Mouse (Mus musculus): ENCODE results near the gene Olfr1313. TPM values are rescaled to one million over a fixed set of nuclear protein-coding genes. Genes with fewer than 3 reads are reported as not detected.
"Not testable (repeated sequence)": the region's sequence is repeated elsewhere in the genome, so short reads cannot be mapped to it uniquely, and the experiment has no call there.

Gene Olfr1313
- not detected in 2 replicates for polyA plus RNA-seq (2014; fragmentation: Nextera tagmentation; extraction: Ambion mirVana)

- Histone ChIP-seq H3K9ac (ENCODE audit: low read length) (no peak within 1 kb of the TSS), H3K4me1 (ENCODE audit: control insufficient read depth in 2 of 2, insufficient read depth in 2 of 2, low read length in 2 of 2) (no peaks in the 10 kb centered on the region), H3K4me2 (ENCODE audit: low read length) (no peak within 1 kb of the TSS), H3K27me3 (ENCODE audit: control insufficient read depth, insufficient read depth, low read length) (no peaks in the 10 kb centered on the region), H3K36me3 (ENCODE audit: control insufficient read depth, insufficient read depth, low read length) (no peaks in the 10 kb centered on the region), H3K9me3 (ENCODE audit: control insufficient read depth, low read length) (no peaks in the 10 kb centered on the region), H3K4me3 (ENCODE audit: control insufficient read depth in 1 of 2, insufficient read depth in 1 of 2, low read depth in 1 of 2, low read length in 2 of 2) (no peak within 1 kb of the TSS), H3K27ac (replicated peaks in 1 of 2; ENCODE audit: control insufficient read depth in 1 of 2, insufficient read depth in 1 of 2, low read depth in 2 of 2, low read length in 2 of 2) (no peak within 1 kb of the TSS)
- no peak for ATAC-seq (ENCODE audit: insufficient number of reproducible peaks, insufficient read depth, low FRiP score, low read depth)
These were observed at the start of gene Olfr1313 for GRCm38 (mm10) chr2:112077743-112078142. Gene Olfr1313 (minus strand): TSS chr2:112077843.

- no peaks in the 10 kb centered on the region for H3K4me1 ChIP-seq (ENCODE audit: control insufficient read depth in 2 of 2, insufficient read depth in 2 of 2, low read length in 2 of 2)
- no peak within 1 kb of the TSS for H3K27ac ChIP-seq (replicated peaks in 1 of 2; ENCODE audit: control insufficient read depth in 1 of 2, insufficient read depth in 1 of 2, low read depth in 2 of 2, low read length in 2 of 2)
- 57% methylated on average over 1 of the region's 1 CpGs for WGBS
- no peak within 1 kb of the TSS for H3K9ac ChIP-seq (ENCODE audit: low read length)
- ATAC-seq (ENCODE audit: insufficient number of reproducible peaks, insufficient read depth, low FRiP score, low read depth): no peak
- no peak within 1 kb of the TSS for H3K4me2 ChIP-seq (ENCODE audit: low read length)
- no peak within 1 kb of the TSS for H3K4me3 ChIP-seq (ENCODE audit: control insufficient read depth in 1 of 2, insufficient read depth in 1 of 2, low read depth in 1 of 2, low read length in 2 of 2)
- H3K9me3 ChIP-seq (ENCODE audit: control insufficient read depth, low read length): no peaks in the 10 kb centered on the region
- no peaks in the 10 kb centered on the region for H3K27me3 ChIP-seq (ENCODE audit: control insufficient read depth, insufficient read depth, low read length)
- no peaks in the 10 kb centered on the region for H3K36me3 ChIP-seq (ENCODE audit: control insufficient read depth, insufficient read depth, low read length)
These were observed 37.7 kb upstream of the Olfr1313 start, which contains the start of gene Olfr1315-ps1 for GRCm38 (mm10) chr2:112115340-112115739. Gene Olfr1315-ps1 (minus strand): TSS chr2:112115440.

GRCm38 (mm10) chr2:112096681-112097080 is 19.0 kb upstream of the Olfr1313 start, which contains the start of gene Olfr1314:
Gene Olfr1314 (minus strand): TSS chr2:112096781.
- ATAC-seq (ENCODE audit: insufficient number of reproducible peaks, insufficient read depth, low FRiP score, low read depth): no peak
- Histone ChIP-seq H3K9me3 (ENCODE audit: control insufficient read depth, low read length) (no peaks in the 10 kb centered on the region), H3K9ac (ENCODE audit: low read length) (no peak within 1 kb of the TSS), H3K27ac (replicated peaks in 1 of 2; ENCODE audit: control insufficient read depth in 1 of 2, insufficient read depth in 1 of 2, low read depth in 2 of 2, low read length in 2 of 2) (no peak within 1 kb of the TSS), H3K4me2 (ENCODE audit: low read length) (no peak within 1 kb of the TSS), H3K4me3 (ENCODE audit: control insufficient read depth in 1 of 2, insufficient read depth in 1 of 2, low read depth in 1 of 2, low read length in 2 of 2) (no peak within 1 kb of the TSS), H3K4me1 (ENCODE audit: control insufficient read depth in 2 of 2, insufficient read depth in 2 of 2, low read length in 2 of 2) (no peaks in the 10 kb centered on the region), H3K36me3 (ENCODE audit: control insufficient read depth, insufficient read depth, low read length) (no peaks in the 10 kb centered on the region), H3K27me3 (ENCODE audit: control insufficient read depth, insufficient read depth, low read length) (no peaks in the 10 kb centered on the region)

GRCm38 (mm10) chr2:112050138-112050537 is 27.5 kb downstream of the Olfr1313 start, which contains the start of gene Olfr1312:
Gene Olfr1312 (minus strand): TSS chr2:112050238.
- 24% methylated on average over 1 of the region's 1 CpGs for WGBS
- no peak for ATAC-seq (ENCODE audit: insufficient number of reproducible peaks, insufficient read depth, low FRiP score, low read depth)
- H3K4me3 ChIP-seq (ENCODE audit: control insufficient read depth in 1 of 2, insufficient read depth in 1 of 2, low read depth in 1 of 2, low read length in 2 of 2): no peak within 1 kb of the TSS
- no peaks in the 10 kb centered on the region for H3K27me3 ChIP-seq (ENCODE audit: control insufficient read depth, insufficient read depth, low read length)
- H3K36me3 ChIP-seq (ENCODE audit: control insufficient read depth, insufficient read depth, low read length): no peaks in the 10 kb centered on the region
- no peak within 1 kb of the TSS for H3K4me2 ChIP-seq (ENCODE audit: low read length)
- H3K27ac ChIP-seq (replicated peaks in 1 of 2; ENCODE audit: control insufficient read depth in 1 of 2, insufficient read depth in 1 of 2, low read depth in 2 of 2, low read length in 2 of 2): no peak within 1 kb of the TSS
- no peaks in the 10 kb centered on the region for H3K9me3 ChIP-seq (ENCODE audit: control insufficient read depth, low read length)
- H3K4me1 ChIP-seq (ENCODE audit: control insufficient read depth in 2 of 2, insufficient read depth in 2 of 2, low read length in 2 of 2): no peaks in the 10 kb centered on the region
- no peak within 1 kb of the TSS for H3K9ac ChIP-seq (ENCODE audit: low read length)

- not testable (repeated sequence) for H3K4me2 ChIP-seq (ENCODE audit: low read length); H3K4me3 ChIP-seq (ENCODE audit: control insufficient read depth in 1 of 2, insufficient read depth in 1 of 2, low read depth in 1 of 2, low read length in 2 of 2); ATAC-seq (ENCODE audit: insufficient number of reproducible peaks, insufficient read depth, low FRiP score, low read depth); H3K36me3 ChIP-seq (ENCODE audit: control insufficient read depth, insufficient read depth, low read length); H3K4me1 ChIP-seq (ENCODE audit: control insufficient read depth in 2 of 2, insufficient read depth in 2 of 2, low read length in 2 of 2); H3K27ac ChIP-seq (replicated peaks in 1 of 2; ENCODE audit: control insufficient read depth in 1 of 2, insufficient read depth in 1 of 2, low read depth in 2 of 2, low read length in 2 of 2); H3K9me3 ChIP-seq (ENCODE audit: control insufficient read depth, low read length); H3K9ac ChIP-seq (ENCODE audit: low read length); H3K27me3 ChIP-seq (ENCODE audit: control insufficient read depth, insufficient read depth, low read length)
- WGBS: 37% methylated on average over 6 of the region's 6 CpGs
These were observed 50.7 kb downstream of the Olfr1313 start for GRCm38 (mm10) chr2:112026971-112027370.

GRCm38 (mm10) chr2:112024312-112024711 is 53.3 kb downstream of the Olfr1313 start, which contains the start of gene Olfr1311:
Gene Olfr1311 (minus strand): TSS chr2:112024412.
- 82% methylated on average over 2 of the region's 2 CpGs for WGBS
- Histone ChIP-seq H3K9ac (ENCODE audit: low read length) (no peak within 1 kb of the TSS), H3K4me2 (ENCODE audit: low read length) (no peak within 1 kb of the TSS), H3K36me3 (ENCODE audit: control insufficient read depth, insufficient read depth, low read length) (no peaks in the 10 kb centered on the region), H3K27ac (replicated peaks in 1 of 2; ENCODE audit: control insufficient read depth in 1 of 2, insufficient read depth in 1 of 2, low read depth in 2 of 2, low read length in 2 of 2) (no peak within 1 kb of the TSS), H3K4me1 (ENCODE audit: control insufficient read depth in 2 of 2, insufficient read depth in 2 of 2, low read length in 2 of 2) (no peaks in the 10 kb centered on the region), H3K4me3 (ENCODE audit: control insufficient read depth in 1 of 2, insufficient read depth in 1 of 2, low read depth in 1 of 2, low read length in 2 of 2) (no peak within 1 kb of the TSS), H3K27me3 (ENCODE audit: control insufficient read depth, insufficient read depth, low read length) (no peaks in the 10 kb centered on the region), H3K9me3 (ENCODE audit: control insufficient read depth, low read length) (no peaks in the 10 kb centered on the region)
- ATAC-seq (ENCODE audit: insufficient number of reproducible peaks, insufficient read depth, low FRiP score, low read depth): no peak

Other genes starting within 250 kb of the Olfr1313 start
- gene Olfr1305, start 200.7 kb downstream of the Olfr1313 start, polyA plus RNA-seq (2014; fragmentation: Nextera tagmentation; extraction: Ambion mirVana): not detected in 2 replicates
- not detected in 2 replicates for gene Olfr1306, start 161.6 kb downstream of the Olfr1313 start, polyA plus RNA-seq (2014; fragmentation: Nextera tagmentation; extraction: Ambion mirVana)
- not detected in 2 replicates for gene Olfr1307, start 128.4 kb downstream of the Olfr1313 start, polyA plus RNA-seq (2014; fragmentation: Nextera tagmentation; extraction: Ambion mirVana)
- gene Olfr1308, start 112.9 kb downstream of the Olfr1313 start, polyA plus RNA-seq (2014; fragmentation: Nextera tagmentation; extraction: Ambion mirVana): not detected in 2 replicates
- gene Olfr1309, start 87.6 kb downstream of the Olfr1313 start, polyA plus RNA-seq (2014; fragmentation: Nextera tagmentation; extraction: Ambion mirVana): not detected in 2 replicates
- not detected in 2 replicates for gene Olfr1310, start 65.1 kb downstream of the Olfr1313 start, polyA plus RNA-seq (2014; fragmentation: Nextera tagmentation; extraction: Ambion mirVana)
- not detected in 2 replicates for gene Olfr1311, start 53.4 kb downstream of the Olfr1313 start, polyA plus RNA-seq (2014; fragmentation: Nextera tagmentation; extraction: Ambion mirVana)
- not detected in 2 replicates for gene Olfr1312, start 27.6 kb downstream of the Olfr1313 start, polyA plus RNA-seq (2014; fragmentation: Nextera tagmentation; extraction: Ambion mirVana)
- not detected in 2 replicates for gene Olfr1314, start 18.9 kb upstream of the Olfr1313 start, polyA plus RNA-seq (2014; fragmentation: Nextera tagmentation; extraction: Ambion mirVana)
- gene Olfr1315-ps1, start 37.6 kb upstream of the Olfr1313 start, polyA plus RNA-seq (2014; fragmentation: Nextera tagmentation; extraction: Ambion mirVana): not detected in 2 replicates
- gene Olfr1316, start 57.1 kb upstream of the Olfr1313 start, polyA plus RNA-seq (2014; fragmentation: Nextera tagmentation; extraction: Ambion mirVana): not detected in 2 replicates
- not detected in 2 replicates for gene Olfr1317, start 62.5 kb upstream of the Olfr1313 start, polyA plus RNA-seq (2014; fragmentation: Nextera tagmentation; extraction: Ambion mirVana)
- not detected in 2 replicates for gene Olfr1318, start 76.4 kb upstream of the Olfr1313 start, polyA plus RNA-seq (2014; fragmentation: Nextera tagmentation; extraction: Ambion mirVana)
- 10.3 and 12.1 TPM in 2 replicates for gene Lpcat4, start 161.6 kb upstream of the Olfr1313 start, polyA plus RNA-seq (2014; fragmentation: Nextera tagmentation; extraction: Ambion mirVana)
- not detected in 2 replicates for gene Nutm1, start 181.4 kb upstream of the Olfr1313 start, polyA plus RNA-seq (2014; fragmentation: Nextera tagmentation; extraction: Ambion mirVana)
- 176 and 180 TPM in 2 replicates for gene Nop10, start 184.1 kb upstream of the Olfr1313 start, polyA plus RNA-seq (2014; fragmentation: Nextera tagmentation; extraction: Ambion mirVana)
- gene Slc12a6, start 188.0 kb upstream of the Olfr1313 start, polyA plus RNA-seq (2014; fragmentation: Nextera tagmentation; extraction: Ambion mirVana): 17.9 and 18.1 TPM in 2 replicates
- not detected in 2 replicates for gene Gm21985, start 188.5 kb upstream of the Olfr1313 start, polyA plus RNA-seq (2014; fragmentation: Nextera tagmentation; extraction: Ambion mirVana)

Measured in heart, embryonic 14.5 days (tissue).